Mouse (Mus musculus): ENCODE results near the gene Slc2a3. TPM values are rescaled to one million over a fixed set of nuclear protein-coding genes. Genes with fewer than 3 reads are reported as not detected.

Gene Slc2a3
- polyA plus RNA-seq, 1 experiment from 2014 or later = 19.9 TPM

DNA sequence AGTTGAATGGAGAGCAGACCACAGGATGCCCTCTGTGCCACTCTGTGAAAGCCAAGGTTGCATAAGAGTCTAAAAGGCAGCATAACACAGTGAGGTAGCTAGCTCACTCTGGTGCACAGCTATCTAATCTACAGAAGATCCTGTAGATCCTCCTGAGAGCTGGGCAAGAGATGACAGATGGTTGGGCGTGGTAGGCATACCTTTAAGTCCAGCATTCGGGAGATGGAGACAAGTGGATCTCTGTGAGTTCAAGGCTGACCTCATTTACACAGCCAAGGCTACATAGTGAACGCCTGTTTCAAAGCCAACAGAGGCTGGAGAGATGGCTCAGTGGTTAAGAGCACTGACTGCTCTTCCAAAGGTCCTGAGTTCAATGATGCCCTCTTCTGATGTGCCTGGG lies 106.0 kb downstream of the Slc2a3 start:
- no peaks in the 10 kb centered on the region for H3K27me3 ChIP-seq
- no peak overlapping the region for H3K4me2 ChIP-seq (replicated peaks)
- H3K36me3 ChIP-seq = no peaks in the 10 kb centered on the region
- no peak overlapping the region for H3K9ac ChIP-seq (replicated peaks)
- H3K4me3 ChIP-seq = no peak overlapping the region
- 90% methylated on average over 3 of the region's 3 CpGs for WGBS
- no peaks in the 10 kb centered on the region for H3K4me1 ChIP-seq
- no peak for ATAC-seq (replicated peaks)
- no peak overlapping the region for H3K27ac ChIP-seq (replicated peaks)
- no peaks in the 10 kb centered on the region for H3K9me3 ChIP-seq

- WGBS = 92% methylated on average over 5 of the region's 5 CpGs
- no peaks in the 10 kb centered on the region for H3K4me1 ChIP-seq
- H3K9ac ChIP-seq (replicated peaks) = no peak overlapping the region
- no peak overlapping the region for H3K27ac ChIP-seq (replicated peaks)
- no peaks in the 10 kb centered on the region for H3K27me3 ChIP-seq
- ATAC-seq (replicated peaks) = no peak
- H3K4me3 ChIP-seq = no peak overlapping the region
- H3K4me2 ChIP-seq (replicated peaks) = no peak overlapping the region
- H3K9me3 ChIP-seq = no peaks in the 10 kb centered on the region
- no peaks in the 10 kb centered on the region for H3K36me3 ChIP-seq
Observed at GRCm38 (mm10) chr6:122690082-122690481, 111.4 kb downstream of the Slc2a3 start.

DNA sequence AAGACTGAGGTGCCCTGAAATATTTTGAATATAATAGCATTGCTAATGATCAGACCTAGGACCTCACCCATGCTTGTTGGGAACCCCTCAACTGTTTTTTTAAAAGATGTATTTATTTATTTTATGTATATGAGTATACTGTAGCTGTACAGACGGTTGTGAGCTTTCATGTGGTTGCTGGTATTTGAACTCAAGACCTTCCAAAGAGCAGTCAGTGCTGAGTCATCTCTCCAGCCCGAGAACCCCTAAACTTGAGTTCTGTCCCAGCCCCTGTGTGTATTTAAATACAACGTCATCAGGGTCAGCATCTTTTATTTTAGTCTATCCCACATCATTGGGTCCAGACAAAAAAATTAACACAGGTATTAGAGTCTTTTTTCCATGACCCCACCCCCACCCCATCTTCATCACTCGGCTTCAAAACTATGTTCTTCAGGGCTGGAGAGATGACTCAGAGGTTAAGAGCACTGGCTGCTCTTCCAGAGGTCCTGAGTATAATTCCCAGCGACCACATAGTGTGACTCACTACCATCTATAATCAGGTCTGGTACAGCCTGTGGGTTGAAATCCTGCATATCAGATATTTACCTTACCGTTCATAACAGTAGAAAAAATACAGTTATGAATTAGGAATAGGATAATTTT lies 111.9 kb downstream of the Slc2a3 start:
- ATAC-seq (replicated peaks) = no peak
- H3K36me3 ChIP-seq = no peaks in the 10 kb centered on the region
- H3K9ac ChIP-seq (replicated peaks) = no peak overlapping the region
- 79% methylated on average over 6 of the region's 6 CpGs for WGBS
- no peaks in the 10 kb centered on the region for H3K27me3 ChIP-seq
- H3K27ac ChIP-seq (replicated peaks) = no peak overlapping the region
- H3K9me3 ChIP-seq = no peaks in the 10 kb centered on the region
- H3K4me2 ChIP-seq (replicated peaks) = no peak overlapping the region
- no peak overlapping the region for H3K4me3 ChIP-seq
- H3K4me1 ChIP-seq = no peaks in the 10 kb centered on the region

GRCm38 (mm10) chr6:122686709-122687108 lies 114.7 kb downstream of the Slc2a3 start:
- Histone ChIP-seq H3K36me3 (no peaks in the 10 kb centered on the region), H3K4me1 (no peaks in the 10 kb centered on the region), H3K4me2 (replicated peaks) (no peak overlapping the region), H3K27me3 (no peaks in the 10 kb centered on the region), H3K9me3 (no peaks in the 10 kb centered on the region), H3K9ac (replicated peaks) (no peak overlapping the region), H3K4me3 (no peak overlapping the region), H3K27ac (replicated peaks) (no peak overlapping the region)
- 91% methylated on average over 13 of the region's 13 CpGs for WGBS
- ATAC-seq (replicated peaks) = no peak

- H3K27ac ChIP-seq (replicated peaks) = no peak overlapping the region
- no peak overlapping the region for H3K4me3 ChIP-seq
- no peaks in the 10 kb centered on the region for H3K4me1 ChIP-seq
- H3K27me3 ChIP-seq = no peaks in the 10 kb centered on the region
- WGBS = 79% methylated on average over 3 of the region's 3 CpGs
- H3K9ac ChIP-seq (replicated peaks) = no peak overlapping the region
- no peak for ATAC-seq (replicated peaks)
- H3K36me3 ChIP-seq = no peaks in the 10 kb centered on the region
- no peak overlapping the region for H3K4me2 ChIP-seq (replicated peaks)
- H3K9me3 ChIP-seq = no peaks in the 10 kb centered on the region
Observed at GRCm38 (mm10) chr6:122682646-122683045, 118.8 kb downstream of the Slc2a3 start.

Small RNAs within 50 kb of the gene (microRNA-seq; reads per million reads assigned to microRNA genes)
- not detected for gene Mir7231

Other genes with a start within 250 kb of the Slc2a3 start
- gene Aicda, start 247.8 kb downstream of the Slc2a3 start, polyA plus RNA-seq (2015; fragmentation: Nextera tagmentation; extraction: Ambion mirVana) = 0.37 and 0.45 TPM in 2 replicates
- gene Apobec1, start 199.2 kb downstream of the Slc2a3 start, polyA plus RNA-seq (2015; fragmentation: Nextera tagmentation; extraction: Ambion mirVana) = 4.5 and 4.9 TPM in 2 replicates
- not detected in 2 replicates for gene Gdf3, start 191.6 kb downstream of the Slc2a3 start, polyA plus RNA-seq (2015; fragmentation: Nextera tagmentation; extraction: Ambion mirVana)
- gene Dppa3, start 175.2 kb downstream of the Slc2a3 start, polyA plus RNA-seq (2015; fragmentation: Nextera tagmentation; extraction: Ambion mirVana) = not detected in 2 replicates
- gene Nanog, start 94.2 kb downstream of the Slc2a3 start, polyA plus RNA-seq (2015; fragmentation: Nextera tagmentation; extraction: Ambion mirVana) = 0.09 and 0.29 TPM in 2 replicates
- gene Foxj2, start 18.3 kb upstream of the Slc2a3 start, polyA plus RNA-seq (2015; fragmentation: Nextera tagmentation; extraction: Ambion mirVana) = 6.4 and 6.8 TPM in 2 replicates
- gene C3ar1, start 54.5 kb upstream of the Slc2a3 start, polyA plus RNA-seq (2015; fragmentation: Nextera tagmentation; extraction: Ambion mirVana) = 0.89 and 1.3 TPM in 2 replicates
- gene Necap1, start 72.8 kb upstream of the Slc2a3 start, polyA plus RNA-seq (2015; fragmentation: Nextera tagmentation; extraction: Ambion mirVana) = 112 and 122 TPM in 2 replicates
- gene Clec4a1, start 120.2 kb upstream of the Slc2a3 start, polyA plus RNA-seq (2015; fragmentation: Nextera tagmentation; extraction: Ambion mirVana) = 0.39 and 0.92 TPM in 2 replicates
- gene Clec4a3, start 150.9 kb upstream of the Slc2a3 start, polyA plus RNA-seq (2015; fragmentation: Nextera tagmentation; extraction: Ambion mirVana) = 0.59 and 0.69 TPM in 2 replicates
- not detected in 2 replicates for gene Clec4a4, start 188.7 kb upstream of the Slc2a3 start, polyA plus RNA-seq (2015; fragmentation: Nextera tagmentation; extraction: Ambion mirVana)
- gene Clec4b1, start 248.3 kb upstream of the Slc2a3 start, polyA plus RNA-seq (2015; fragmentation: Nextera tagmentation; extraction: Ambion mirVana) = not detected in 2 replicates

Data from forebrain, embryonic 15.5 days (tissue).